Mouse (Mus musculus): ENCODE data around the gene Syt12.

- TF ChIP-seq EP300 (IDR thresholded peaks at IDR 0.05; ENCODE audit: low read depth): no peak
- peak; percentile 79 for TF ChIP-seq CTCF (IDR thresholded peaks at IDR 0.05; ENCODE audit: low read depth)
Observed at GRCm38 (mm10) chr19:4441090-4441591, 36.1 kb downstream of the Syt12 start.
